Mouse (Mus musculus) T-helper 1 cell (primary cell): ENCODE data around the gene Apol7b.
"Not testable (repeated sequence)": the region's sequence is repeated elsewhere in the genome, so short reads cannot be mapped to it uniquely, and the experiment has no call there.

Experiments
- in situ Hi-C: fragments of 300-600 bp; cut with MboI, MseI; formaldehyde crosslinking; loops from one replicate; pipeline ENCODE4 v1.15.1; 2025; ENCODE audit warnings: high pct_unique_total_duplicates

The Apol7b gene

DNA sequence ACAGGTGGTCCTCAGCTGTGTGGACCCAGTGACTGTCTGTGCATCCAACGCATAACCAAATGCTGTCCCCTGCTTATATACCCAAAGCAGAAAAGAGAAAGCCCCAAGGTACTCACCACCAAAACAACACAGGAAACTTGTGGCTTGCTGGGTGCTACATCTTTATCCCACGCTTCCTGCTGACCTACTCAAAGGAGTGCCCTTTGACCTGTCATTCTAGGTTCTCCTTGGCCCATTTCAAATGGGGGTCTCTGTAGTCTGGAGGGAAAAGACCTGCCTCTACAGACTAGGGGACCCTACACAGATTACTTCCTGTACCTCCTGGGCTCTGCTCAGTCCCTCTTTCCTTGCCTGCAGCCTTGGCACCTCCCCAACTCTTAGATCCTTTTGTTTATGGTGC lies at the start of gene Apol7b:
Apol7b (minus strand) TSS at position 101 of the 400 bp plus-strand sequence.
- in situ Hi-C loops, result loop anchor here (5.0 kb wide), 1 partner anchor 250 kb away; the partner anchor contains the start of gene Apol7e

DNA sequence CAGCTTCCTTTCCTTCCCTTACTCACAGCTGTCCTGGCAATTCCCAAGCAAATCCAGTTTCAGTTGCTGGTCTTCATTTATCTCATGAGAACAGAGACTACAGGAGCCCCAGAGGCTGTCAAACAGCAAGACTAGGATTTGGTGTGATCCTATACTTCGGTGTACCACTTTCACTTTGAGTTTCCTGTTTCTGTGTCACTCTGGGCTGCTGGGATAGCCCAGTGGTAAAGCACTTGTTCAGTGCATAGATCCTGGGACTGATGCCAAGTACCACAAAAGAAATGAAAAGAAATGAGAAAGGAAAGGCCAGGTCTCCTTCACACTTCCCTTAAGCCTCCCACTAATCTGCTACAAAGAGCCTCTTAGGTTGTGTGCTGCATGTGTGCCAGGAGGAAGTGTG lies 47.4 kb upstream of the Apol7b start:
- in situ Hi-C loops, result loop anchor here (5.0 kb wide), 1 partner anchor 158 kb away; no protein-coding TSS in a partner anchor

DNA sequence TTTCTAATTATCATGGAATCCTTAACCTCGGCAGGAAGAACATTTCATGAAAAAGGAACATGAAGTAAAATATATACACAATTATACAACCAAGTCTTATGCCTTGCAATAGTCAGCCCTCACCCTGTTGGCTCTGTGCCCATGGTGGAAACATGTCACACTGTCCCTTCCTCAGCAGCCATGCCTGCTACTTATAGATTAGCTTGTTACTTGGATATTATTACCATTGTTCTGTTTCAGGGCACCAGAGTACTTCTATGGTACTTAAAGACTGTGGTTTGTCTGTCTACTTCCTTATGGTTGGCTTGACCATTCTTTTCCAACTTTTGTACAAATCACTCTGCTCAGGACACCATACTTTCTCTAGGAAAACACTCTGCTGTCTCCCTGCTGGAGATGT lies 45.9 kb upstream of the Apol7b start:
- in situ Hi-C loops, result loop anchor here (5.0 kb wide), 1 partner anchor 159 kb away; no protein-coding TSS in a partner anchor

DNA sequence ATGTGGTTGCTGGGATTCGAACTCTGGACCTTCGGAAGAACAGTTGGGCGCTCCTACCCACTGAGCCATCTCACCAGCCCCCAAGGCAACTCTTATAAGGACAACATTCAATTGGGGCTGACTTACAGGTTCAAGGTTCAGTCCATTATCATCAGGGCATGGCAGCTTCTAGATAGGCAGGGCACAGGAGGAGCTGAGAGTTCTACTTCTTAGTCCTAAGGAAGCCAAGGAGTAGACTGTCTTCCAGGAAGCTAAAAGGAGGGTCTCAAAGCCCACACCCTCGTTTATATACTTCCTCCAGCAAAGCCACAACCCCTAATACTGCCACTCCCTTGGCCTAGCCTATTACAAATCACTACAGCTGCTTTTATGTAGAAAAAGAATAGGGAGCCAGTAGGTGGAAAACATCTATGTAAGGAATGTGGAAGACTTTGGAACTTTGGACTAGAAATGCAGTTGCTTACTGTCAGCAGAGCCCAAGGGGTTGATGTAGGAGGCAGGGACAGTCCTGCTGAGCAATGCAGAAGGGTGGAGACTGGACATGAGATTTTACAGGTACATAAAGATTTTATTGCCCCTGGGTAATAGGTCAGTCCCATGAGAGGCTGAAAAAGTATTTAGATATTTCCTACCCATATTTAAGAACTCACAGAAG lies 35.0 kb upstream of the Apol7b start:
- in situ Hi-C loops, result no loop called here

DNA sequence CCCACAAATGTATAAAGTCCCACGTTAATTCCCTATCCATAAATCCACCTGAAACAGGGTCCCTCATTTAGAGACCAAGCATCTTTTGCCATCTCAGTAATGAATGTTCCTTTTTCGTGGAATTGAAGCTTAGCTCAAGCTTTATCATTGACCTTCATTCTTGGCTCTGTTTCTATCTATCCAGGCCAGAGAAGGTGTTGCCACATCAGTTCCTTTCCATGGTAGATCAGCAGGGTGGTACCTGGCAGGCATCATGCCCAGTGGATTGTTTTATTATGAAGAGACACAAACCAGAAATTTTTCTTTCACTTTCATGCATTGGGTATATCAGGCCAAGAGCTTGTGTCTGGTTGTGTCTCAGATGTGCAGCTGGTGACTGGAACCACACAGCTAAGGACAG lies 29.4 kb upstream of the Apol7b start, which contains the start of gene Apol10a:
Apol10a (plus strand) TSS at position 355 of the 400 bp plus-strand sequence.
- in situ Hi-C loops, result not testable (repeated sequence)

DNA sequence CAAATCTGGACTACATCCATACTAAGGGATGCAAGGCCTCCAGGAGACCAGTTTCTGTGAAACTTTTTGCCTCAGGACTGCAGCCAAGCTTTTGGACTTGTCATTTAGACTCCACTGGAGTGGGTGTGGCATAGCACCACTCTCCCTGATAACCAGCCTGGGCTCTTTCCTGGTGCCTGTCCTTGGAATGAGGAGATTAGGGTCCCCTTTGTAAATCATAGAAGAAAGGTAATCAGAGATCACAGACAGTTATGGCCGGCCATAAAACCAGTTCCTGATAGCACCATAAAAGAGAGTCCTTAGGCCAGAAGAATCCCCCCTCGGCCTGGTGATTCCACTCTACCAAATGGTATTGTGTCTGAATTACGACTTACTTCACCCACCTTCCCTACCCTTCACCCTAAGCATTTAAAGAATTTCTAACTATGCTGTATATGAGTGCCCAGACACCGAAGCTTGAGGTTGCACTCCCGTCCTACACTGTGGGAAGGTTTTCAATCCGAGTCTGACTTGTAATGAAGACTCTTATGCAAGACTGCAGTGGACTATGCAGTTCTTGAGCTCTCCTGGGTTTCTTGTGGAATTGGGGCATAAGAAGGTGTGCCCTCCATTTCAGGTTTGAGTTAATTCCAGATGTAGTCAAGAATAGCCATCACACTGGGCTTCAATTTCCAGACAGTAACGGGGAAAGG lies 27.6 kb upstream of the Apol7b start:
- in situ Hi-C loops, result loop anchor here (5.0 kb wide), 1 partner anchor 187 kb away; no protein-coding TSS in a partner anchor

DNA sequence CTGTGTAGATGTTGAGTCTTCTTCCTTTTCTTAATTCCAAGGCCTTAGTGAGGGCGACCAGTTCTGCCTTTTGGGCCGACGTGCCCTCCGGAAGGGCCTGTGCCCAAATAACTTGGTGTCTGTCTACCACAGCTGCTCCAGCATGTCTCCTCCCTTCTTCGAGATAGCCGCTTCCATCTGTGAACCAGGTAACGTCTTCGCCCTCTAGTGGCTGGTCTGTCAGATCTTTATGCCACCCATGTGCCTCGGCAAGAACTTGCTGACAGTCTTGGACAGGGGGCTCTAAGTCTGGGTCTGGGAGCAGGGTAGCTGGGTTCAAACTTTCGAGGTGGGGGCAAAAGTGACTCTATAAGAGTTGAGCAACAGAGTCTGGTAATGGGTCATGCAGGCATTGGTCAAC lies 2.6 kb upstream of the Apol7b start:
- in situ Hi-C loops, result loop anchor here (5.0 kb wide), 1 partner anchor 247 kb away; the partner anchor contains the start of gene Apol7e

DNA sequence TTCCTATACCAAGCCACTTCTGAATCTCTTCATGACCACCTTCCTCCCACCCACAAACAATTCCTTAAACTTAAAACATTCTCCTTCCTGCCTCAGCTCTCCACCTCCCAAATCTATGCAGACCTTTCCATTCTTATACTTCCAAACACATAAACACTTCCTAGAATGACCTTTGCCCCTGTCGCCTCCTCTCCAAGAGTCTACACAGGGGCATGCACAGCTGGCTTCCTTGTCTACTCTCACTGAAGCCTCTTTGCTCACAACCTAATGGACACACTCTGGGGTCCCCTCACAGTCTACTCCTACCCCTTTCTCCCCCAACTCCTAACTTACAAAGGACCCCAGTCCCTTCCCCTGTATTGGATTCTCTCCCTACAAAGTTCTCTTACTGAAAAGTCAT lies 1.6 kb downstream of the Apol7b start:
- in situ Hi-C loops, result loop anchor here (5.0 kb wide), 1 partner anchor 252 kb away; the partner anchor contains the start of gene Apol7e

DNA sequence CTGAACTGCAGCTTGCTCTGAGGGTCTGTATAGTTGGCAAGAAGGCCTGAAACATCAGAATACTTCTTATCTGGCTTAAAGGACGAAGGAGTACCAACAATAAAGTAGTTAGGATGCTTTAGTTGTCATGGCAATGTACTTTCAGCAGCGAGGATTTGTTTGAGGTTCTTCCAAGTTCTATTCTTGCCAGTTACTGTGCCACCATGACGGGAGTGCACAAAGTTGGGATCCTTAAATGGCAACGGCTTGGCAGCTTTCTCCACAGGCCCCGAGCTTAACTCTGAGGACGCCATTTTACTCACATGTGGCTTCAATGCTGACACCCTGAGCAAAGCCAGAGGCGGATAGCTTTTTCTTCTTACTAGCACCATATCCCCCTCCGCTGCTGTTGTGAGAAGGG lies 2.5 kb downstream of the Apol7b start:
- in situ Hi-C loops, result loop anchor here (5.0 kb wide), 1 partner anchor 253 kb away; the partner anchor contains the start of gene Apol7e

DNA sequence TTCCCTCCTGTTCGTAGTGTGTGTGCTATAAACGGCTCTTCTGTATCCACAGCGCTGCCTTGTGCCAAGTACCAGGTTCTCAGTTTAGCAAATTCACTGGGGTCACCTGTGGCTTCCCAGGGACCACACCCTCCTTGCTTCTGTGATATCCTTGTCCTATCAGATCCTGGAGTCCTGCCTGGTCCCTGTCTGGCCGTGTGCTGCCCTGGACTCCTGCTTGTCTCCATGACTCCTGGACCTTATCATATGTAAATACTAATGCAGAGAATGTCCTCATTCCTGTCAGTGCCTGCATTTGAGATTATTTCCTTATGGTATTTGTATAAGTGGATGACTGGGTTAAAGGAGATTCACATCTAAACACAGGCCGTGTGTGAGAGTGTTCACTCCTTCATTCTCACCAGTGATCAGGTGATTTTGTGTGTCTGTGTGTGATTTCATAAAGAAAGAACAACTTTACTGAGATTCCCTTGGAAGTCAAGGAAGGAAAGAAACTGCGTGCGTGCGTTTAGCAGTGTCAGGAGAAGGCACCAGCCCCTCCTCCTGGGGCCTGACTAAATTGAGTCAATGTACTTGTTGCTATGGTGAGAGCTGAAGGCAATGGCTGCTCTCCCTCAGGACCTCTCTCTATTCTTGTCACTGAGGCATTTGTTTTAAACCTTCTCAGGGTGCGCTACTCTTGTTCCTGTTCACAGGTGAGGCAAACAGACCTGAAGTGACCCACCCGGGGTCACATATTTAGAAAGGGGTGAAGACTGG lies 18.4 kb downstream of the Apol7b start:
- in situ Hi-C loops, result not testable (repeated sequence)

DNA sequence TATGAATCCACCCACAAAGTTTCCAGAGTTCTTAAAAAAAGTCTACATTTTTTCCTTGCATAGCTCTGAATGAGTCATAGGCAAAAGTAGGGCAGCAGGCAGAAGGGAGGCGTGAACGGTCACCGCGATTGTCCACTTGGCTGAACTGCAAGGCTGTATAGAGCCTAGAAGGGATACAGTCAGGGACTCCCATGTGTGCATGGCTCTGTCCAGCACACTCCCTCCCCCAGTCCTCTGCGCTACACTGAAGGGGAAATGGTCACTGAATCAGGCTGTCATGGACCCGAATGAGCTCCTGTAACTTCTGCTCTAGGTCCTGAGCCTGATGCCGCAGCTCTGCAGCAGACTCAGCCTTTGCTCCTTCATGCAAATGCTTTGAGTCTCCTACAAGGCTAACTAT lies 24.4 kb downstream of the Apol7b start:
- in situ Hi-C loops, result not testable (repeated sequence)

DNA sequence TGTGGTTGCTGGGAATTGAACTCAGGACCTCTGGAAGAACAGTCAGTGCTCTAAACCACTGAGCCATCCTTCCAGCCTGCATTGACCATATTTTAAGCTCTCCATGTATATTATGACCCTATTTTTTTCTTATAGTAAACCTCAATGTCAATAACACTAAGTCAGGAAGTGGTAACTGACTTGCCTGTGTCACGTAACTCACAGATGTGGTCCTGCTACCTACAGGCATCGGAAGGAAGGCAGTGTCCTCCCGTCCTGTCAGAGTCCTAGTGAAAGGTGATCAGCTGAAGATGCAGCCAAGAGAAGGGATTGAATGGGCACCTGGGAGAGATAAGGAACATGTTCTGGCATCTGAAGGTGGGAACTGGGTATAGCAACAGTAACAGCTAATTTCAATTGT lies 27.6 kb downstream of the Apol7b start:
- in situ Hi-C loops, result loop anchor here (10.0 kb wide), 1 partner anchor 485 kb away; no protein-coding TSS in a partner anchor

DNA sequence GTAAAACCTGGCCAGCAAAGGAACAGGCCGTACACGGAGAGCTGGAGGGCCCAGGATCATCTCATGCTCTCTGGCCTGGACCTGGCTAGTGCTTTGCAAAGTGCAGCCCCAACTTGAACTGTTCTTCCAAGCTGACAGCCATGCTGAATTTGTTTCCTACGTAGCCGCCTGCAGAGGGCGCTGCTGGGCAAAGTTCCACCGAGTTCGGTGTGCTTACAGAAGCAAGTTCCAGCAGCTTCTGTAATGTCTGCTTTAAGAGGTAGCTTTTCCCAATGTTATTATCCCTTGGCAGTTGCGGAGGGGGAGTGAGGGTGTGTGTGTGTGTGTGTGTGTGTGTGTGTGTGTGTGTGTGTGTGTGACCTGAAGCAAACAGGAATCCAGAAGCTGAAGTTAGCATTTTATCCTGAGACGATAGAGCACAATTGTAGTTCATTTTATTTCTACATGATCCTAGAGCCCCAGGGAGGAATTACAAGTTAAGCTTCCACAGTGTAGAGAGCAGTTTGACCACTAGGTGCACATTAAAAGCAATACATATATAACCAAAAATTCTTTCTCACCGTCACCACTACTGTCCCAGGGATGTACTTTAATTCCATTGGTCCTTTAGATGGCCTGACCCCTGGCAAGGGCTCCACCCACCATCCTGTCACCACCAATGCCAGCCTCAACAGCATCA lies 30.5 kb downstream of the Apol7b start:
- in situ Hi-C loops, result loop anchor here (10.0 kb wide), 1 partner anchor 488 kb away; no protein-coding TSS in a partner anchor

DNA sequence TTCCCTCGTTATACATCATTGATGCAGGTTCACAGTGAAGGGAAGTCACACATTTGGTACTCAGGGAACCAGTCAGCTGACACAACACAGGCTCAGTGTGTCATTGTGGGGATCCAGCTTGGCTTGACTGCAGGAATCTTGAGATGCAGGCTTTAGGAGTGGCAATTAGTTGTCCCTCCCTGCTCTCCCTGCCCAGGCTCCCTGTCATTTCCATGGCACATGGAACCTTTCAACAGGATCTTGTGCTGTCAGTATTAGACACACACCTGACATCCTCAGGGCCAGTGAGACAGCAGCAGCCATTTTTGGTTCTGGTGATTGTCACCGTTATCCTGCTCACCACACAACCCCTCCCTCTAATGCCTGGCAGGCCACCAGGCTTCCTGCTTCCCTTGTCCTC lies 31.6 kb downstream of the Apol7b start:
- in situ Hi-C loops, result loop anchor here (10.0 kb wide), 1 partner anchor 489 kb away; no protein-coding TSS in a partner anchor

DNA sequence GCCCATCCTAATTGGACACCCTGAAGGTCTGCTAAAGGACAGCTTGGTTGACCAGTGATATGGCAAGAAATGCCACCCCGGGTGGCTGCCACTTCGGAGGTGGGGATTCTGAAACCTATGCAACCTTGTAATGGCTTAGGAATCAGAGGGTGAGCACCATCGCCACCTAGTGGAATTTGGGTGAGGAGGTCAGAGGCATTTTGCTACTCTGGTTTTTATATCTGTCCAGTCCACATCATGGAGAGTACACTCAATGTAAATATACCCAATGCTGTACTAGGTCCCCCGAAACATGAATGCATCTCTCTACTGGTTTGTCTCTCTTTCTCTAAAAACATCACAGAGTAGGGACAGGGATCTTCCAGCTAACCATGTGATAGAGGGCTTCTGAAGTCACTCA lies 34.6 kb downstream of the Apol7b start:
- in situ Hi-C loops, result loop anchor here (10.0 kb wide), 1 partner anchor 492 kb away; no protein-coding TSS in a partner anchor

DNA sequence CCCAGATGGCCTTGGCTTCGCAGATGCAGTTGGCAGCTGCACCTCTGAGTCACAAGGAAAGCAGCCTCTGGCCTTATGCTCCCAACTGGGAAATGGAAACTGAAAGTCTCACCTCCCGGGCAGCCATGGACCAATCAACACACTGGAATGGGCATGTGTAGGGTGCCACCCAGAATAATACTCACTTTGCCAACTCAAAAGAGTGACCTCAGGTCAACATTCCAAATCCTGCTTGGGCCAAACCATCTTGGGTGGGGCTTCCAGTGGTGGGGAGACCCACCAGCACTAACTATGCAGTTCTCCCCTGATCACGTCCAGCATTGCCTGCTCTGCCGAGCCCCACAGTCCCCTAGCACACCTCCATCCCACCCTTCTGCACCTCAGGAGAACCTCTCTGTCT lies 36.3 kb downstream of the Apol7b start, which contains the start of gene Apol9a:
Apol9a (minus strand) TSS at position 101 of the 400 bp plus-strand sequence.
- in situ Hi-C loops, result loop anchor here (10.0 kb wide), 1 partner anchor 494 kb away; no protein-coding TSS in a partner anchor

DNA sequence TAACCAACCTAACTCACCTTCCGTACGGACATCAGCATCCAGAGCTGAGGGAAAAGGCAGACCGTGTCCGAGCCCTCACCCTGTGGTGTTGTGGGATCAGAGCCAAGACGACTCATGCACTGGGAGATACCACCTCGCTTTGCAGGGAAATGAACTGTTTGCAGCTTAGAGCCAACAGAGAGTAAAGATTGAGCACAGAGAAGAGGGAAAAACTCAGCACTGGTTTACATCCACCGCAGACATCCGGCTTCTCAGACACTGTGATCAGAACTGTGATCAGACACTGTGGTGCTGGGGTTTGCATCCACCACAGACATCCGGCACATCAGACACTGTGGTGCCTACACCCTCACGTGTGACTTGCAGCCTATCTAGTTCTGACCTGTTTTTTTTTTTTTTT lies 40.9 kb downstream of the Apol7b start:
- in situ Hi-C loops, result not testable (repeated sequence)

DNA sequence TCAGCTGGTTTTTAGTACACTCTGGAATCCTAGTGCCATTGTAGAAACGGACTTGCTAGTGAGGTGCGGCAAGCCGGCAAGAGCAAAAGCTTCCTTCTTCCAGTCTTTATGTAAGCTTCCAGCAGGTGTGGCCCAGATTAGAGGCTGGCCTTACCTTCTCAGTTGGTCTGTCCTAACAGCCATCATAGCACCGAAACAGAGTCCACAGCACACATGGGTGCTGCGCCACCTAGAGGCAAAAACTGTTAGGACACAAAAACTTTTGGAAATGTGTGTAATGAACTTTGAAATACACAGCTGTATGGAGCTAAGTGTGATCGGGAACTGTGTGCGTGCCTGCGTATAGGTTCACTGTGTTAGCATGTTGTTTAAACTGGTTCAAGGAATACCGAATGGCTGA lies 48.3 kb downstream of the Apol7b start, which contains the start of gene Apol7a:
Apol7a (minus strand) TSS at position 84 of the 400 bp plus-strand sequence.
- in situ Hi-C loops, result not testable (repeated sequence)

DNA sequence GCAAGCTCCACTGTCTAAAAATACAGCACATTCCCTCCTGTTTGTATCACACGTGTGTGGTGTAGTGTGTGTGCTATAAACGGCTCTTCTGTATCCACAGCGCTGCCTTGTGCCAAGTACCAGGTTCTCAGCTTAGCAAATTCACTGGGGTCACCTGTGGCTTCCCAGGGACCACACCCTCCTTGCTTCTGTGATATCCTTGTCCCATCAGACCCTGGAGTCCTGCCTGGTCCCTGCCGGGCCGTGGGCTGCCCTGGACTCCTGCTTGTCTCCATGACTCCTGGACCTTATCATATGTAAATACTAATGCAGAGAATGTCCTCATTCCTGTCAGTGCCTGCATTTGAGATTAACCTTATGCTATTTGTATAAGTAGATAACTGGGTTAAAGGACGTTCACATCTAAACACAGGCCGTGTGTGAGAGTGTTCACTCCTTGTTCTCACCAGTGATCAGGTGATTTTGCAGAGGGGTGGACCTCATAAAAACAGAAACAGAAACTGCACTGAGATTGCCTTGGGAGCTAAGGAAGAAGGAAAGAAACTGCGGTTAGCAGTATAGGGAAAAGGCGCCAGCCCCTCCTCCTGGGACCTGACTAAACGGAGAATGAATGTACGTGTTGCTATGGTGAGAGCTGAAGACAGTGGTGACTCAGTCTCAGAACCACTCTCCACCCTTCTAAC lies 49.7 kb downstream of the Apol7b start:
- in situ Hi-C loops, result not testable (repeated sequence)

DNA sequence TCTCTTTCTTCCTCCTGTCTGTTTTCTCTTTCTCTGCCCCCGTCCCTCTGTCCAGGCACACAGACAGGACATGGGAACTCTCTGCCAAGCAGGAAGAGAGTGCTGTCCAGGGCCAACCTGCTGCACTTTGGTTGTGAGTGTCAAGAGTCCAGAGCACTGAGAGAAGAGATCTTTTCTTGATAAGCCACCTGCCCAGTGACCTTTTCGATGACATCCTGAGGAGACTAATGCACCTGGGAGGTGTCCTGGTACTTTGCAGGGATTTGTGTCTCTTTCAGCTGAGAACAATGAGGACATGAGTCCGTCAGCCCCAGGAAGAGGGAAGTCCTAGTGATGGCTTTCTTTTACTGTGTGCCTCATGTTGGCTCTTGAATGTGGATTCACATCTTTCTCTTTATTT lies 53.5 kb downstream of the Apol7b start:
- in situ Hi-C loops, result not testable (repeated sequence)
